Mouse (Mus musculus): ENCODE results near the gene Prrc2c.
"Not testable (repeated sequence)": the region's sequence is repeated elsewhere in the genome, so short reads cannot be mapped to it uniquely, and the experiment has no call there.

Prrc2c gene

GRCm38 (mm10) chr1:162740401-162740835, at the start of gene Prrc2c:
Gene Prrc2c (minus strand): TSS chr1:162740556.
- peak; percentile 99 for DNase-seq (ENCODE audit: low spot score)

- DNase-seq (ENCODE audit: low spot score) = no peak
These were observed 44.9 kb upstream of the Prrc2c start for GRCm38 (mm10) chr1:162785222-162785621.

DNA sequence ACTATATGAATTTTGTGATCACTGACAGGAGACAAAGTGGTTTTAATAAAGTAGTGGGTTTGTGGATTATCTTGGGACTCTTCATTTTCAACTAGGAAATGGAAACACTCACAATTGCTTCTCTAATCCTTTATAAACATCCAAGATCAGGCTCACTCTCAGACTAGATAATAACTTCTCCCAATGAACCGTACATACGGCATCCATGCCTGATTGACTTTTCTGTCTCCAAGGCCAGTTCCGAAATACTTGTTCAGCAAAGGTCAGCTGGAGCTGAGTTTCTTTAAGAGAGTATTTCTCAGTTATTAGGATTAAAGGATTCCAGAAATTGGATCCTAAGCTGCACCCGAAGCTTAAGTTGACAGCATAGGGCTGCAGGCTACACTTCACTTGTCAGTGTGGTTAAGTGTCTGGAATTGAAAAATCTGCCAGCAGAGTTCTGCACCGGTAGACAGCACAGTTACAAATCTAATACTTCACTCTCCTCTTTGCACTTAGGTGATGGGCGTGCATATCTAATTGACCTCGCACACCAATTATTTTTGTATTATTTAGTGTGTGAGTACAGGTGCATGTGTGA, 43.4 kb upstream of the Prrc2c start:
- no peak for DNase-seq (ENCODE audit: low spot score)

DNA sequence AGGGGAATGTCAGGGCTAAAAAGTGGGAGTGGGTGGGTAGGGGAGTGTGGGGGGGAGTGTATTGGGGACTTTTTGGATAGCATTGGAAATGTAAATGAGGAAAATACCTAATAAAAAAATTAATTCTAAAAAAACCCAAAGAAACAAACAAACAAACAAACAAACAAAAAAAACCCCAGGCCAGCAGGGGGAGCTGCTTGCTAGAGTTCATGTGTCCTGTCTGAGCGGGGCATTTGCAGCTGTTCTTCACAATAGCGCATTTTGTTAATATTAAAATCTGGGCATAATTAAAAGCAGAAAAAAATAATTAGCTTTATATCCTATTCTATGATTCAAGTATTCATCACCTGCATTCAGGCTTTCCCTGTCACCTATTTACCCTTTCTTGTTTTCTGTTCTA, 40.7 kb upstream of the Prrc2c start:
- DNase-seq (ENCODE audit: low spot score) = not testable (repeated sequence)

- no peak for DNase-seq (ENCODE audit: low spot score)
These were observed 37.7 kb upstream of the Prrc2c start for GRCm38 (mm10) chr1:162777943-162778538.

GRCm38 (mm10) chr1:162773661-162774060, 33.3 kb upstream of the Prrc2c start:
- no peak for DNase-seq (ENCODE audit: low spot score)

DNA sequence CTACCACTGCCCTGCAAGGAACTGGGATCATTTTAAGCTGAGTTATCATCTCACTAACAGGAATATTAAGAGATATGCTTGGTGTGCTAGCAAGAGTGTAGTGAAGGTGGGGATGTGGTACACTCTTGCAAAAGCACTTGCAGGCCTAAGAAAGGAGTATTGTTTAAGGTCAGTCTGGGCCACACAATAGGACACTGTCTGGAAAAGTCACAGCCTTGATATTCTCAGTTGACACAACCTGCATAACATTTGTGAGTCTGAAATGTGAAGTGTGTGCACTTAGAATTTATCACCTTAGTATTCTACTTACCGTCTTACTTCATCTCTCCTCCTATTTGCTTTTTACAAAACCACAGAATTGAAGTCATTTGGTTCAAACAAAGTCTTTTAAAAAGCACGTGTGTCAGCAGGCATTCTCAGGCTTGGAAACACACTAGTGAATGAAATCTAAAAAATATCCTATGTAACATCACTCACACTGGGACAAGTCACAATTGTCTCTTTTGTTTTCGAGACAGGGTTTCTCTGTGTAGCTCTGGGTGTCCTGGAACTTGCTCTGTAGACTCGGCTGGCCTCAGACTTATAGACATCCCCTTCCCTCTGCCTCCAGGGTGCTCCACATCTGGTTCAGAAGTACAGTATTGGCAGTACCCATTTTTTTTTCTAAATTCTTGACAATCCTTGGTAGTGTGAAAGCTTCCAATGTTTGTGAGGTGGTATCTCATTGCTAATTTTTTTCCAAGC, 31.4 kb upstream of the Prrc2c start:
- no peak for DNase-seq (ENCODE audit: low spot score)

- no peak for DNase-seq (ENCODE audit: low spot score)
These were observed 11.7 kb upstream of the Prrc2c start for GRCm38 (mm10) chr1:162752009-162752408.

- no peak for DNase-seq (ENCODE audit: low spot score)
These were observed 9.3 kb upstream of the Prrc2c start for GRCm38 (mm10) chr1:162749607-162750006.

DNA sequence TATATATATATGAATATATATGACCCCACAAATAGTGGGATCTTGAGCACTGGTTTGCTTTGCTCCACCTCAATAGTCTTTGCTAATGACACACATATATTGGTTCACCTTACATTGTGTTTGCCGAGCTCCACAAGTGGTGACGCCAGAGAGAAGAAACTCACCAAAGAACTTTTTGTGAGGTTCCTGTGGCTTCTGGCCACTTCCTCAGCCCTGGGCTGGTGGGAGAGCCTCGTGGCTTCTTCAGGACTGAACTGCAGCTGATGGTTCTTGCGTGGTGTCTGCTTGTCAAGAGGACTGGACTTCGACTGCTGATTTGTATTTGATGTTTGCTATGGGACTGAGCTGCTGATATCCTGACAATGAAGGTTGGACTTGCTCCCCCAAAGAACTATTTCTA, 8.4 kb upstream of the Prrc2c start:
- no peak for DNase-seq (ENCODE audit: low spot score)

GRCm38 (mm10) chr1:162739831-162740394, 443 bp downstream of the Prrc2c start:
- peak; percentile 31 for DNase-seq (ENCODE audit: low spot score)

DNA sequence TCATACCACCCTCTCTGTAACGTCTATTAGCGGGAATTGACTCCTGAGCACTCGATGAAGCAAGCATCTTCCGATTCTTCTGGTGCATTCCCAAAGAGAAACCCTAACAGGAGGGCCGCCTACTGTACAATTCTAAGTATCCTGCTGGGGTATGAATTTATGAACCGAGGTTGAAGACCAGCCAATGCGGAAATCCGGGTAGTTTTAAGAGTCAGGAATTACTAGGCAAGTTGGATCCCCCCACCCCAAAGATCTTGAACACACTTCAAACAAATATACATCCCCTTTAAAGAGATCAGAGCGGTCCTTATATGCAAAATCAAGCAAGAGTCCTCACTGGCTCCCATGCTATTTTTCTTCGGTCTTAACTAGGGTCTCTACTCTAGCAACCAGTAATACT, 950 bp downstream of the Prrc2c start:
- DNase-seq (ENCODE audit: low spot score) = peak; percentile 46

DNA sequence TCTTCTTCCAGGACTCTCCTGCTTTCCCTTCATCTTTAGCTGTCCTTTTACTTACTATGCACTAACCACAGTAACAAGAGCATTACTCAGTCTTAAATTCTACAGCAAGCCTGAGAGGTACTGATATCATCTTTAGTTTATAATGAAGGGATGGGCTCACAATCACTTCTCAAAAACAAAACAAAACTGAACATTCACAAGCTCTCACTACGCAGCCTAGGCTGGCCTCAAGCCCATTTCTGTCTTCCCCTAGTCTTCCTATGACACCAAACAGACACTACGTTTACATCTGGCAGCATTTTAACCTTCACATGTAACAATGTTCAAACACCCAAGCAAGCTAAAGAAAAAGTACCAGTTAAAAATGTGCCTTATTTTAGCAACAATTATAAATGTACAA, 1.9 kb downstream of the Prrc2c start:
- DNase-seq (ENCODE audit: low spot score) = no peak

DNA sequence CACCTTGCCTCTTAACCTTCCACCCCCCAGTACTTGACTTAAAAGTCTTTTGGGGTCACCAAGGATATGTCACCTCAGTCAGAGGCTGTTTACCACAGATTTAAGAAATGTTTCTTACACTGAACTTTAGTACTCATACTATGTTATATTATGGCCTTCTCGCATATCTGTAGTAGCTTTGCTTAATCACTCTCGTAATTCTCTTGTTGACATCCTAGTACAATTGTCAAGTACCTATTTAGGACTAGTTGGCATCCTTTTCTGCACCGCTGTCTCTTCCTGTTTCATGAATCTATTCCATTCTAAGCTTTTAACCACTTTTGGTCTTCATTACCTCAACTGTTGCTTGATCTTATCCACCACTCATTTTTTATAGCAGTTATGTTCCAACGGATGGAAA, 5.3 kb downstream of the Prrc2c start:
- no peak for DNase-seq (ENCODE audit: low spot score)

GRCm38 (mm10) chr1:162734283-162734682, 6.1 kb downstream of the Prrc2c start:
- DNase-seq (ENCODE audit: low spot score) = no peak

- DNase-seq (ENCODE audit: low spot score) = no peak
These were observed 8.3 kb downstream of the Prrc2c start for GRCm38 (mm10) chr1:162732041-162732440.

DNA sequence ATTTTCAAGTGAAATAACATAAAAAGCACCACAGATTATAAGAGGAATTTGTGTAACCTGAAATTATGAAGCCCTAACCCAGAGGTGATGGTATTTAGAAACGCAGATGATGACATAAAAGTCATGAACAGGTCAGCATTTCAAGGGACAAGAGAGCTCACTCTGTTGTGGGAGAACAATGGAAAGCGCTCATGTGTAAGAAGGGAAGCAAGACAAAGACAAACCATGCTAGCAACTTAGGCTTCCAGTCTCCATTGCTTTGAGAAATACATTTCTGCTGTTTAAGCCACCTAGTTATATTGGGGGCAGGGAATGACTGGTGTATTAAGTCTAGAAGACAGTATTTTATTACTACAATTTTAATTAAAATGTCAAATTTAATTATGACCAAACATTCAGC, 10.9 kb downstream of the Prrc2c start:
- peak; percentile 22 for DNase-seq (ENCODE audit: low spot score)

DNA sequence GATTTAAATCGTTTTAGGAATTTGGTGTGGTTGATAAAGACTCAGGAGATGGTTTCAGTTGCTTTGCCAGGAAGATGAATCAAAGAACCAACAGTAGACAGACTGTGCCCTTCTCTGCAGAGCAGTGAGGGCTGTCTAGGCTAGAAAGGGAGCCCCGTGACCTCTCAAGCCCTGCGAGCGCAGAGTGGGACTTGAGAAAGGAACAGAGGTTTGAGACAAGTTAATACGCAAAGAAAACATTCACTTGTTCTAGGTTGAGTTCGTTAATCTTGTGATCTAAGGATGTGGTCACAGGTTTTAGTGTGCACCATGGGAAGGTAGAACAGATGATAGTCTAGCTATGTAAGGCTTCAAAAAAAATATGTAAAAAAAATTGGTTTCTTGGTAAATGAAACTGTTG, 12.4 kb downstream of the Prrc2c start:
- no peak for DNase-seq (ENCODE audit: low spot score)

- DNase-seq (ENCODE audit: low spot score) = no peak
These were observed 16.7 kb downstream of the Prrc2c start for GRCm38 (mm10) chr1:162723610-162724009.

- DNase-seq (ENCODE audit: low spot score) = no peak
These were observed 19.7 kb downstream of the Prrc2c start for GRCm38 (mm10) chr1:162720645-162721044.

DNA sequence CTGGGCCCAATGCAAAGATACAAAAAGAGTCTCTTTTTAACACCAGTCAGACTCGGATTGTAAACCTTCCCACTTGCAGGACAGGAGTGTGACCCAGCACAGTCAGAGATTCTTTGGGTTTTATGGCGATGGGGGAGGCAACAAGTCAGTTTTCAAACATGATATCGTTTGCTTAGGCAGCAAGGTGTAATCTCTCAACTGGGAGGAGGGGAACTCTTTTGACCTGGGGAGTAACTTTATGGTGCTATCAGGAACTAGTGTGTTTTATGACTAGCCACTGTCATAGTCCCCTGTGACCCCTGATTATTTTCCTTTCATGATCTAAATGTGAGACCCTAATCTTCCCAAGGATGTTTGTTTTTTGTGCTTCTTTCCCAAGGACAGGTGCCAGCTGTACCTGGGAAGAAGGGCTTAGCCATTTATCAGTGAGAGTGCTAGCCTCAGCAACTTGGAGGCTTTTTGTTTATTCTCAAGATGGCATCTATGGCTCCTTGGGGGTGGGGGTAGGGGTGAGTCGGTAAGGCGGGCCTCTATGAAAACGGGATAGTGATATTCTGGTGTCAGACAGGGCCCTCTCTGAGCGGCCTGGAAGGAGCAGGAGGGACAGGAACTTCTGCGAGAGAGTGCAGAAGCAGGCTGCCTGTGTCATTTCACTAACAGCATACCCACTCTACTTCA, 39.8 kb downstream of the Prrc2c start:
- DNase-seq (ENCODE audit: low spot score) = no peak

DNA sequence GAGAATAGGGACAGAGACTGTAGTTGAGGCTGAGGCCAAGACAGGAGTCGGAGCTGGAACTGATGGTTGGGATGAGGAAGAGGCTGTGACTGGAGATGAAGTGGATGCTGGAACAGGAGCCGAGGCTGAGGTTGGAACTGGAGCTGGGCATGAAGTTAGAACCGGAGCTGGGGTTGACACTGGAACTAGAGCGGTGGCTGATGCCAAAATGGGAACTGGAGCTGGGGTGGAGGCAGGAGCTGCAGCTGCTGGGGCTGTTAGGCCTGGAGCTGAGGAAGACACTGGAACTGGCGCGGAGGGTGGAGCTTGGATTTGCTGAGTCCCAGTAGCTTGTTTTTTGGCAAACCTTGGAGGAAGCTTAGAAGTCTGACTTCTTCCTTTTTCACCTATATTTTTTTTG, 42.5 kb downstream of the Prrc2c start:
- no peak for DNase-seq (ENCODE audit: low spot score)

DNA sequence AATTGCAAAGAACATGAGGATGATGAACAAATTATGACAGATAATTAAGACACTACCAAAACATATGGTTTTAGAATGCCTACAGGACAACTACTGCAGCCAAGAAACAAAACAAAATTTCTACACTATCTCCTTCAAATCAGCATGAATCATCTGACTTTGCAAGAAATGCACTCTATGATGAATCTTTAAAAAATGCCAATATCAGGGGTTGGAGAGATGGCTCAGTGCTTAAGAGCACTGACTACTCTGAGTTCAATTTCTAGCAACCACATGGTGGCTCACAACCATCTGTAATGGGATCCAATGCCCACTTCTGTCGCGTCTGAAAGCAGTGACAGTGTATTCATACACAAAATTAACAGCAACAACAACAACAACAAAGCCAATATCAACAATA, 46.6 kb downstream of the Prrc2c start:
- DNase-seq (ENCODE audit: low spot score) = no peak

All from embryo, embryonic 10.5 days (tissue).